8 mouse cellular contexts compared by ENCODE assay signal in genomic region chr8:127139154-127139553, GRCm38 (mm10).
DNase-seq lines count a peak whose midpoint lies in the region; ATAC-seq lines count a peak whose summit lies in the region.

No protein-coding gene starts in this region.

- no peak overlapping the region for H3K27ac ChIP-seq in embryonic facial prominence, embryonic 14.5 days (replicated peaks; ENCODE audit: low read depth, low read length)
- no peak overlapping the region for H3K27ac ChIP-seq in heart, embryonic 12.5 days (ENCODE audit: poor library complexity, severe bottlenecking)
- no peak overlapping the region for H3K27ac ChIP-seq in liver, embryonic 11.5 days (ENCODE audit: low read depth, low read length)
- no peak overlapping the region for H3K27ac ChIP-seq in neural tube, embryonic 15.5 days (replicated peaks)

- H3K9ac ChIP-seq in embryonic facial prominence, embryonic 14.5 days (ENCODE audit: low read depth, low read length), result no peak overlapping the region
- H3K9ac ChIP-seq in heart, embryonic 12.5 days, result no peak overlapping the region
- H3K9ac ChIP-seq in liver, embryonic 11.5 days (ENCODE audit: low read depth, low read length), result no peak overlapping the region
- H3K9ac ChIP-seq in neural tube, embryonic 15.5 days (replicated peaks), result no peak overlapping the region

- 22% methylated on average over 1 of the region's 1 CpGs for WGBS in embryonic facial prominence, embryonic 14.5 days
- WGBS in heart, embryonic 12.5 days, result 11% methylated on average over 1 of the region's 1 CpGs
- WGBS in liver, embryonic 11.5 days, result 15% methylated on average over 1 of the region's 1 CpGs
- WGBS in neural tube, embryonic 15.5 days, result 46% methylated on average over 1 of the region's 1 CpGs

- peaks cover 26% of the 10 kb centered on the region for H3K4me1 ChIP-seq in embryonic facial prominence, embryonic 14.5 days (ENCODE audit: control insufficient read depth, insufficient read depth, low read length)
- H3K4me1 ChIP-seq in heart, embryonic 12.5 days (replicated peaks), result peaks cover 45% of the 10 kb centered on the region
- H3K4me1 ChIP-seq in liver, embryonic 11.5 days (replicated peaks; ENCODE audit: control insufficient read depth, insufficient read depth, low read length), result peaks cover 16% of the 10 kb centered on the region
- H3K4me1 ChIP-seq in neural tube, embryonic 15.5 days, result peaks cover 23% of the 10 kb centered on the region

- no peak overlapping the region for H3K4me3 ChIP-seq in embryonic facial prominence, embryonic 14.5 days (ENCODE audit: low read depth, low read length)
- no peak overlapping the region for H3K4me3 ChIP-seq in heart, embryonic 12.5 days
- no peak overlapping the region for H3K4me3 ChIP-seq in liver, embryonic 11.5 days (ENCODE audit: low read depth, low read length)
- H3K4me3 ChIP-seq in neural tube, embryonic 15.5 days (replicated peaks), result no peak overlapping the region

- ATAC-seq in embryonic facial prominence, embryonic 14.5 days (ENCODE audit: low read depth), result peak; percentile 73; the same call in 1 of the 2 replicates
- peak; percentile 62; the same call in 1 of the 2 replicates for ATAC-seq in heart, embryonic 12.5 days (ENCODE audit: insufficient number of reproducible peaks, low FRiP score)
- peak; percentile 44; the same call in 1 of the 2 replicates for ATAC-seq in liver, embryonic 11.5 days (replicated peaks; ENCODE audit: low FRiP score)
- ATAC-seq in neural tube, embryonic 15.5 days (ENCODE audit: low FRiP score), result peak; percentile 70; the same call in 1 of the 2 replicates

- peak; percentile 70 for DNase-seq in 416B (ENCODE audit: low read depth)
- peak; percentile 56 for DNase-seq in adrenal gland, adult 8-10 months
- peak; percentile 93 for DNase-seq in embryonic facial prominence, embryonic 14.5 days (ENCODE audit: low spot score)
- DNase-seq in kidney, postnatal 14 days, result peak; percentile 91
- DNase-seq in liver, embryonic 11.5 days (ENCODE audit: low spot score), result no peak
- peak; percentile 45 for DNase-seq in urinary bladder, postnatal 10 days (ENCODE audit: low spot score)

- no peak overlapping the region for H3K4me2 ChIP-seq in embryonic facial prominence, embryonic 14.5 days (ENCODE audit: low read depth, low read length)
- H3K4me2 ChIP-seq in heart, embryonic 12.5 days, result no peak overlapping the region
- H3K4me2 ChIP-seq in liver, embryonic 11.5 days, result no peak overlapping the region
- H3K4me2 ChIP-seq in neural tube, embryonic 15.5 days, result no peak overlapping the region

- no peaks in the 10 kb centered on the region for H3K9me3 ChIP-seq in embryonic facial prominence, embryonic 14.5 days (ENCODE audit: control insufficient read depth, low read length)
- no peaks in the 10 kb centered on the region for H3K9me3 ChIP-seq in heart, embryonic 12.5 days (replicated peaks)
- H3K9me3 ChIP-seq in liver, embryonic 11.5 days (ENCODE audit: control insufficient read depth, low read length), result no peaks in the 10 kb centered on the region
- H3K9me3 ChIP-seq in neural tube, embryonic 15.5 days (replicated peaks), result no peaks in the 10 kb centered on the region

- H3K27me3 ChIP-seq in embryonic facial prominence, embryonic 14.5 days (replicated peaks; ENCODE audit: control insufficient read depth, insufficient read depth, low read length), result no peaks in the 10 kb centered on the region
- no peaks in the 10 kb centered on the region for H3K27me3 ChIP-seq in heart, embryonic 12.5 days (replicated peaks)
- H3K27me3 ChIP-seq in liver, embryonic 11.5 days (replicated peaks; ENCODE audit: control insufficient read depth, insufficient read depth, low read length), result no peaks in the 10 kb centered on the region
- H3K27me3 ChIP-seq in neural tube, embryonic 15.5 days (replicated peaks), result no peaks in the 10 kb centered on the region

- no peaks in the 10 kb centered on the region for H3K36me3 ChIP-seq in embryonic facial prominence, embryonic 14.5 days (ENCODE audit: control insufficient read depth, insufficient read depth, low read length)
- no peaks in the 10 kb centered on the region for H3K36me3 ChIP-seq in heart, embryonic 12.5 days
- H3K36me3 ChIP-seq in liver, embryonic 11.5 days (ENCODE audit: control insufficient read depth, insufficient read depth, low read length), result no peaks in the 10 kb centered on the region
- no peaks in the 10 kb centered on the region for H3K36me3 ChIP-seq in neural tube, embryonic 15.5 days
